Mouse (Mus musculus): ENCODE measurements around the gene Vmn1r104. TPM values are rescaled to one million over a fixed set of nuclear protein-coding genes. Genes with fewer than 3 reads are reported as not detected.
"Not testable (repeated sequence)": the region's sequence is repeated elsewhere in the genome, so short reads cannot be mapped to it uniquely, and the experiment has no call there.

Gene Vmn1r104
- not detected in 2 replicates for polyA plus RNA-seq (2014; fragmentation: Nextera tagmentation; extraction: Ambion mirVana)

- DNase-seq (ENCODE audit: low spot score); H3K4me2 ChIP-seq (ENCODE audit: low read depth, low read length); H3K36me3 ChIP-seq (replicated peaks; ENCODE audit: control insufficient read depth, insufficient read depth, low read depth, low read length); H3K9me3 ChIP-seq (replicated peaks; ENCODE audit: control insufficient read depth, low read length); H3K4me3 ChIP-seq (ENCODE audit: low read depth, low read length); H3K4me1 ChIP-seq (ENCODE audit: control insufficient read depth, insufficient read depth, low read length); ATAC-seq (replicated peaks; ENCODE audit: insufficient number of reproducible peaks, low FRiP score, low TSS enrichment, low read depth); H3K9ac ChIP-seq (replicated peaks; ENCODE audit: low read length); H3K27ac ChIP-seq (replicated peaks; ENCODE audit: low read depth, low read length); H3K27me3 ChIP-seq (ENCODE audit: control insufficient read depth, insufficient read depth, low read length): not testable (repeated sequence)
- no CpG with 5 or more reads among the region's 3 CpGs for WGBS
Observed at GRCm38 (mm10) chr7:20533537-20533936, at the start of gene Vmn1r104. Gene Vmn1r104, plus strand, starts transcription at chr7:20533837.

GRCm38 (mm10) chr7:20510434-20510833, 23.2 kb upstream of the Vmn1r104 start, which contains the start of gene Vmn1r103:
Gene Vmn1r103, minus strand, starts transcription at chr7:20510534.
- not testable (repeated sequence) for H3K9me3 ChIP-seq (replicated peaks; ENCODE audit: control insufficient read depth, low read length); ATAC-seq (replicated peaks; ENCODE audit: insufficient number of reproducible peaks, low FRiP score, low TSS enrichment, low read depth); H3K4me2 ChIP-seq (ENCODE audit: low read depth, low read length); H3K27ac ChIP-seq (replicated peaks; ENCODE audit: low read depth, low read length); H3K4me3 ChIP-seq (ENCODE audit: low read depth, low read length); DNase-seq (ENCODE audit: low spot score); H3K9ac ChIP-seq (replicated peaks; ENCODE audit: low read length); H3K36me3 ChIP-seq (replicated peaks; ENCODE audit: control insufficient read depth, insufficient read depth, low read depth, low read length); H3K4me1 ChIP-seq (ENCODE audit: control insufficient read depth, insufficient read depth, low read length); H3K27me3 ChIP-seq (ENCODE audit: control insufficient read depth, insufficient read depth, low read length)
- WGBS: no CpG with 5 or more reads among the region's 3 CpGs

- ATAC-seq (replicated peaks; ENCODE audit: insufficient number of reproducible peaks, low FRiP score, low TSS enrichment, low read depth); H3K9me3 ChIP-seq (replicated peaks; ENCODE audit: control insufficient read depth, low read length); H3K36me3 ChIP-seq (replicated peaks; ENCODE audit: control insufficient read depth, insufficient read depth, low read depth, low read length); DNase-seq (ENCODE audit: low spot score); H3K27me3 ChIP-seq (ENCODE audit: control insufficient read depth, insufficient read depth, low read length); H3K4me3 ChIP-seq (ENCODE audit: low read depth, low read length); H3K27ac ChIP-seq (replicated peaks; ENCODE audit: low read depth, low read length); H3K4me1 ChIP-seq (ENCODE audit: control insufficient read depth, insufficient read depth, low read length); H3K4me2 ChIP-seq (ENCODE audit: low read depth, low read length); H3K9ac ChIP-seq (replicated peaks; ENCODE audit: low read length): not testable (repeated sequence)
- WGBS: no CpG with 5 or more reads among the region's 1 CpGs
Observed at GRCm38 (mm10) chr7:20545657-20546056, 12.0 kb downstream of the Vmn1r104 start, which contains the start of gene Gm5726. Gene Gm5726, minus strand, starts transcription at chr7:20545757.

GRCm38 (mm10) chr7:20576141-20576540, 42.5 kb downstream of the Vmn1r104 start, which contains the start of gene Gm4141:
Gene Gm4141, minus strand, starts transcription at chr7:20576241.
- H3K36me3 ChIP-seq (replicated peaks; ENCODE audit: control insufficient read depth, insufficient read depth, low read depth, low read length); ATAC-seq (replicated peaks; ENCODE audit: insufficient number of reproducible peaks, low FRiP score, low TSS enrichment, low read depth); H3K27me3 ChIP-seq (ENCODE audit: control insufficient read depth, insufficient read depth, low read length); H3K4me3 ChIP-seq (ENCODE audit: low read depth, low read length); H3K4me2 ChIP-seq (ENCODE audit: low read depth, low read length); H3K27ac ChIP-seq (replicated peaks; ENCODE audit: low read depth, low read length); DNase-seq (ENCODE audit: low spot score); H3K9ac ChIP-seq (replicated peaks; ENCODE audit: low read length); H3K4me1 ChIP-seq (ENCODE audit: control insufficient read depth, insufficient read depth, low read length); H3K9me3 ChIP-seq (replicated peaks; ENCODE audit: control insufficient read depth, low read length): not testable (repeated sequence)
- no CpG with 5 or more reads among the region's 3 CpGs for WGBS

Other genes with a start within 250 kb of the Vmn1r104 start
- gene Gm4133, start 199.8 kb upstream of the Vmn1r104 start, polyA plus RNA-seq (2014; fragmentation: Nextera tagmentation; extraction: Ambion mirVana): not detected in 2 replicates
- not detected in 2 replicates for gene Gm5728, start 158.4 kb upstream of the Vmn1r104 start, polyA plus RNA-seq (2014; fragmentation: Nextera tagmentation; extraction: Ambion mirVana)
- not detected in 2 replicates for gene Vmn1r100, start 115.9 kb upstream of the Vmn1r104 start, polyA plus RNA-seq (2014; fragmentation: Nextera tagmentation; extraction: Ambion mirVana)
- gene Vmn1r101, start 91.2 kb upstream of the Vmn1r104 start, polyA plus RNA-seq (2014; fragmentation: Nextera tagmentation; extraction: Ambion mirVana): not detected in 2 replicates
- not detected in 2 replicates for gene Gm10670, start 58.9 kb upstream of the Vmn1r104 start, polyA plus RNA-seq (2014; fragmentation: Nextera tagmentation; extraction: Ambion mirVana)
- not detected in 2 replicates for gene Vmn1r103, start 23.3 kb upstream of the Vmn1r104 start, polyA plus RNA-seq (2014; fragmentation: Nextera tagmentation; extraction: Ambion mirVana)
- not detected in 2 replicates for gene Gm5726, start 11.9 kb downstream of the Vmn1r104 start, polyA plus RNA-seq (2014; fragmentation: Nextera tagmentation; extraction: Ambion mirVana)
- gene Gm4141, start 42.4 kb downstream of the Vmn1r104 start, polyA plus RNA-seq (2014; fragmentation: Nextera tagmentation; extraction: Ambion mirVana): not detected in 2 replicates
- not detected in 2 replicates for gene Gm4513, start 65.2 kb downstream of the Vmn1r104 start, polyA plus RNA-seq (2014; fragmentation: Nextera tagmentation; extraction: Ambion mirVana)
- gene Vmn1r107, start 135.1 kb downstream of the Vmn1r104 start, polyA plus RNA-seq (2014; fragmentation: Nextera tagmentation; extraction: Ambion mirVana): not detected in 2 replicates
- not detected in 2 replicates for gene Vmn1r111, start 169.4 kb downstream of the Vmn1r104 start, polyA plus RNA-seq (2014; fragmentation: Nextera tagmentation; extraction: Ambion mirVana)
- not detected in 2 replicates for gene Gm10668, start 196.8 kb downstream of the Vmn1r104 start, polyA plus RNA-seq (2014; fragmentation: Nextera tagmentation; extraction: Ambion mirVana)
- not detected in 2 replicates for gene Vmn1r112, start 237.3 kb downstream of the Vmn1r104 start, polyA plus RNA-seq (2014; fragmentation: Nextera tagmentation; extraction: Ambion mirVana)

Measured in embryonic facial prominence, embryonic 11.5 days (tissue).